In genomic region chr17:11314163-11314562, GRCm38 (mm10) we compare ENCODE assay signal across 25 mouse cellular contexts.
DNase-seq lines count a peak whose midpoint lies in the region; ATAC-seq and TF ChIP-seq lines count a peak whose summit lies in the region.
"Had no signal": no experiment of that assay in that cellular context is flagged by ENCODE, and none has a peak within 500 bp of the region (broad histone marks: within the 10 kb centered on the region; RNA-seq: fewer than 3 reads in every experiment).

No protein-coding gene starts in this region.

- H3K9ac ChIP-seq in intestine, embryonic 16.5 days (ENCODE audit: low read depth, low read length) = no peak overlapping the region
- H3K9ac ChIP-seq: embryonic facial prominence, embryonic 15.5 days; heart, embryonic 15.5 days; hindbrain, embryonic 15.5 days had no signal

- peak; percentile 75 for ATAC-seq in Patski
- ATAC-seq in intestine, embryonic 16.5 days = no peak
- ATAC-seq: inflammation-experienced regulatory T-cells, adult 6 months had no signal

- no peak overlapping the region for H3K27ac ChIP-seq in intestine, embryonic 16.5 days (ENCODE audit: low read length)
- H3K27ac ChIP-seq: embryonic facial prominence, embryonic 15.5 days; gastrocnemius, adult 2 months; heart, adult 2 months; heart, embryonic 15.5 days; hindbrain, embryonic 10.5 days; hindbrain, embryonic 15.5 days had no signal

- no peaks in the 10 kb centered on the region for H3K36me3 ChIP-seq in intestine, embryonic 16.5 days (ENCODE audit: control insufficient read depth, insufficient read depth, low read length)
- H3K36me3 ChIP-seq: embryonic facial prominence, embryonic 15.5 days; heart, embryonic 15.5 days; hindbrain, embryonic 10.5 days; hindbrain, embryonic 15.5 days had no signal

- H3K27me3 ChIP-seq in Patski = no peaks in the 10 kb centered on the region
- no peaks in the 10 kb centered on the region for H3K27me3 ChIP-seq in intestine, embryonic 16.5 days (replicated peaks; ENCODE audit: control insufficient read depth, insufficient read depth, low read length)
- H3K27me3 ChIP-seq: CH12.LX; embryonic facial prominence, embryonic 15.5 days; heart, embryonic 15.5 days; hindbrain, embryonic 15.5 days had no signal

- TF ChIP-seq CTCF in Patski (IDR thresholded peaks at IDR 0.05) = no peak

- H3K4me1 ChIP-seq in intestine, embryonic 16.5 days (ENCODE audit: control insufficient read depth, insufficient read depth, low read length) = no peaks in the 10 kb centered on the region
- H3K4me1 ChIP-seq: embryonic facial prominence, embryonic 15.5 days; heart, embryonic 15.5 days; hindbrain, embryonic 10.5 days; hindbrain, embryonic 15.5 days had no signal

- in situ Hi-C loops in Patski (cut with MboI; ENCODE audit: low pct_unique_long_range_greater_than_20kb) = no loop called here

- H3K4me2 ChIP-seq in intestine, embryonic 16.5 days (ENCODE audit: low read depth, low read length) = no peak overlapping the region
- H3K4me2 ChIP-seq: embryonic facial prominence, embryonic 15.5 days; heart, embryonic 11.5 days; heart, embryonic 15.5 days; hindbrain, embryonic 15.5 days had no signal

- H3K4me3 ChIP-seq in intestine, embryonic 16.5 days (ENCODE audit: low read length) = no peak overlapping the region
- H3K4me3 ChIP-seq: embryonic facial prominence, embryonic 15.5 days; erythroblast, embryonic 14.5 days; gastrocnemius, adult 2 months; heart, adult 2 months; heart, embryonic 15.5 days; hindbrain, embryonic 10.5 days; hindbrain, embryonic 15.5 days had no signal

- POLR2A ChIA-PET in Patski (lab: Charles Lee) = no interaction called here

- DNase-seq in cerebellum, postnatal 14 days = peak; percentile 32 to 45
- DNase-seq in cerebellum, adult 11 months = no peak
- DNase-seq in kidney, adult 11 months = peak; percentile 4
- no peak for DNase-seq in kidney, adult 8-10 months
- peak; percentile 58 for DNase-seq in Patski (ENCODE audit: low read depth, low spot score)
- DNase-seq in fat pad, adult 2 months (ENCODE audit: extremely low read depth, low read depth, low spot score) = peak; percentile 47
- DNase-seq: adrenal gland, adult 8-10 months; adrenal gland, postnatal 36 days; cerebellum, adult 11-12 months; cerebellum, adult 9-11 months; embryo, embryonic 11 days; gastrocnemius, adult 2 months; gastrocnemius, postnatal 25 days; heart, adult 2 months; heart, postnatal 14 days; kidney, adult 18-20 months had no signal

- 86% methylated on average over 2 of the region's 2 CpGs for WGBS in intestine, embryonic 16.5 days

- no peaks in the 10 kb centered on the region for H3K9me3 ChIP-seq in intestine, embryonic 16.5 days (ENCODE audit: control insufficient read depth, low read length)
- H3K9me3 ChIP-seq: embryonic facial prominence, embryonic 15.5 days; heart, embryonic 15.5 days; hindbrain, embryonic 10.5 days; hindbrain, embryonic 15.5 days had no signal

- CTCF ChIA-PET in Patski (lab: Charles Lee) = interaction anchor here (1.1 kb wide), 1 partner anchor 10 kb away, joined by 6 read pairs; no protein-coding TSS in a partner anchor

Comparison
In these comparisons a context has a peak if more than half of its experiments do, and no peak if none do; other contexts are left out.
1. DNase-seq: peak in cerebellum, postnatal 14 days (2 of 2), kidney, adult 11 months (single experiment), Patski (single experiment) and fat pad, adult 2 months (single experiment); none in cerebellum, adult 11 months (single experiment) and kidney, adult 8-10 months (0 of 2).